Mouse (Mus musculus): ENCODE results near the gene Gstp3.

The Gstp3 gene

DNA sequence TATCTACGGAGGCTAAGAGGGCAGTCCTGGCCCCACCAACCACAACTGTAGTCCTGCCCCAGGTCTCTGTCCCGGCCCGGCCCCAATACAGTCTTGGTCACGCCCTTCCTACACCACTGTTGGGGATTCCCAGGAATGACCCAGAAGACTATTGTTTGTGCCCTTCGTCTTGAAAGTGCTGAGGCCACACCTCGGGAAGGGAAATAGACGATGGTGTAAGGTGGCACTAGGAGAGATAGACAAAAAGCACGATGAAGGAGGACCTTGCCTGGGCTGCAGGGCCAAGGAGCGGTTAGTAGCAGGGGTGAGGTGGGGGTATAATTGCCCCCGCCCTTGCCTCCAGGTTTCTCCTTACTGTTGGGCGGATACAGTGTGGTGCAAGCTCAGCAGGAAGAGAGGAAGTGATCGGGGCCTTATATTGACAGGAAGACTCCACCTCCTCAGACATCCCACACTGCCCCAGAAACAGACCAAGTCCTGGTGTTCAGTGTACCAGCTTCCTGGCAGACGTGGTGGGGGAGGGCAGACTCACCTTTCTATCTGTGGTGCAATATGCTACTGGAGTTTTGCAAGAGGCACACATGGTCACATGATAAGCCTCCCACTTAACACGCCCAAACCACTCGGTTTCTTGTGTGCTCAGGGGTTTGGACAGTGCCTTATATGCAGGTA is at the start of gene Gstp3:
Gstp3 (minus strand) TSS at position 501 of the 672 bp plus-strand sequence.
- peak; percentile 49 for DNase-seq

DNA sequence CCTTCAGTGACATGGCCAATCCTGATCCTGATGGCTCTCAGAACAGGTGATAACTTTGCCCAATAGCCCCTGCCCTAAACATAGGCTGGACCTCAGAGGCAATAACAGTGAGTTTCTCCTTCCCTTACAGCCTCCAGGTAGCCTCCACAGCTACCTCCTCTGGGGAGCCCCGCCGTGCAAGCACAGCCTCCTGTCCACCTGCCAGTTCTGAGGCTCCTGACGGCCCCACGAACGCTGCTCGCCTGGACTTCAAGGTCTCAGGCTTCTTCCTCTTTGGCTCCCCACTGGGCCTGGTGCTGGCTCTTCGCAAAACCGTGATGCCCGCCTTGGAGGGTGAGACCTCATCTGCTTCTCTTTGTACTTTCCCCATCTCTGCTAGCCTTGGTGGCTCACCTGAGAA is 49.2 kb upstream of the Gstp3 start:
- DNase-seq: no peak

DNA sequence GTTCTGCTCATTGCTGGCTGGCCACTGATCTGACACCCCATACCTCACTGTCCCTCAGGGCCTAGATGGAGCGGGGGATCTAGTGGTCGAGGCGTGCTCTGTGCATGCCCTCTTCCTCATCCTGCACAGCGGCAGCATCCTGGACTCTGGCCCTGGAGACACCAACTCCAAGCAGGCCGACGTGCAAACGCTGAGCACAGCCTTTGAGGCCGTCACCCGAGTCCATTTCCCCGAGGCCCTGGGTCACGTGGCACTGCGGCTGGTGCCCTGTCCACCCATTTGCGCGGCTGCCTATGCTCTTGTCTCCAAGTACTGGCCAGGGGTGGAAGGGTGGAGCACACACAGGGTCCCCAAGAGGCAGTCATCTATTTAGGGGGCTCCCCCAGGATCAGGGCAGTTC is 47.3 kb upstream of the Gstp3 start:
- no peak for DNase-seq

GRCm38 (mm10) chr19:4104675-4105194 is 45.4 kb upstream of the Gstp3 start:
- DNase-seq: no peak

DNA sequence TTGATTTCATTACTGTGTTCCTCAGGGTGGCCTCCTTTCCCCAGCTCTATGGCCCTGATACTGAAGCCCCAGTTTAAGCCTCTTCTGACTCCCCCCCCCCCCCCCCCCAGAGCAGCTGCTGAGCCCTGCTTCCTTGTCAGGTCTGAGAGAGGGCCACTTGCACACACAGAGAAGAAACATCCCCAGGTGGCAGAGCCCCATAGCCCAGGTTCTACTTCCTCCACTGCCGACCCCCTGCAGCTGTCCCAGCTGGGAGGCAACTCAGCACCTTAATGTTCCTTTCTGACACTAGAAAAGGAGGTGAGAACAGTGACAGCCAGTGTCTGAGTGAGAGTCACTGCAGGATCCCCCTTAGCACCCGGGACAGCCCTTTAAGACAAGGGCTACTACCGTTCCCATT is 44.4 kb upstream of the Gstp3 start:
- DNase-seq: peak; percentile 51

DNA sequence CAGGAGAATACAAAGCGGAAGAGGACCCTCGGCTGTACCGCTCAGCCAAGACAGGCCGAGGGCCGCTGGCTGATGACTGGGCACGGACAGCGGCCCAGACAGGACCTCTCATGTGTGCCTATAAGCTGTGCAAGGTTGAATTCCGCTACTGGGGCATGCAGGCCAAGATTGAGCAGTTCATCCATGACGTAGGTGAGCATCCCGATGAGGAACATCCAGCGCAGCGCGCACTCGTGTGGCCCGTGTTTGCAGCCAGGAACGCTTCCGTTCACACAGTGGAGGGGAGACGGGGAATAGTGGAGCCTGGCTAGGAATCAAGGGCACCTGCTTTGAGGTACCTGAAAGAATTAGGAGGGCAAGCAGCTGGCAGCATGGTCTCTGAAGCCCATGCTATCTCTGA is 43.9 kb upstream of the Gstp3 start:
- DNase-seq: no peak

DNA sequence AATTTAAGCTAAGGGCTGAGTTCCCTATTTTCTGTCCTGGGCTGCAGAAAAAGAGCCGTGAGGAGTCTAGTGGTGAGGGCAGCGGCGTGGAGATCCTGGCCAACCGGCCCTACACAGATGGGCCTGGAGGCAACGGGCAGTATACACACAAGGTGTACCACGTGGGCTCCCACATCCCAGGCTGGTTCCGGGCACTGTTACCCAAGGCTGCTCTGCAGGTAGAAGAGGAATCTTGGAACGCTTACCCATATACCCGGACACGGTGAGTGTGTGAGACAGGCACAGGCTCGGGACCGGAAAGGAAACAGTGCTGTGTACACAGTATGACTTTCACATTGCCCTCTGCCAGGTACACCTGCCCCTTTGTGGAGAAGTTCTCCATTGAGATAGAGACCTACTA is 43.3 kb upstream of the Gstp3 start:
- DNase-seq: no peak

DNA sequence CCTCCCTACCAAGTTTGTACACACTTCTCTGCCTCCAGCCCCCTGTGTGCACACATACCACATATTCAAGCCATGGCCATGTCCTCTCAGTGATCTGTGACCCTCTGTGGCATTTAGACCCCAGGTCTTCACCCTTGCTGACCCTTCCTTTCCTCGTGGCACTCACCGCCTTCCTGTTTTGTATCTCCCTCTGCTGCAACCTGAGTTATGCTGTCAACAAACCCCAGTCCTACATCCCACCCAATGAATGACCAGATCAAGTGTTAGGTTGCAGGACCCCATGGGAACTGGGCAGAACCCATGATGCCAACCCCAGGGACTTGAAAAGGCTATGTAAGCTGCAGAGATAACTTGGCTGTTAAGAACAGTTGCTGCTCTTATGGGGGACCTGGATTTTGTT is 42.7 kb upstream of the Gstp3 start:
- DNase-seq: no peak

DNA sequence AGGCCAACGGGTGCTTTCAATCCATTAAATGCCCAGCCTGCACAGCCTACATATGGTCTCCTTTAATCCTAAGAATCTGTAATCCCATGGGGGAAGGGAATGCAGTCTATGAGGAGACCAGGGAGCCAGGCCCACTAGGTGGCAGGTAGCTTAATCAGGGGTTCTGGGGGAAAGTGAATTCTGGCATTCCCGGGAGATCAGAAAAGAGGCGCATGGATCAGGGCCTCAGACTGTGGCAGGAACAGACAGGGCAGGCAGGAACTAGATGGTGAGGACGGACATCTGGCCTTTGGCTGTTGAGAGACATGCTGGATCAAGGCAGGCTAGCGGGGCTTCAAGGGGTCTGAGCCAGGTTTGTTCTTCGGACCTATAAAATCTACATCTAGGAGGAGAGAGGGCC is 42.1 kb upstream of the Gstp3 start:
- no peak for DNase-seq

DNA sequence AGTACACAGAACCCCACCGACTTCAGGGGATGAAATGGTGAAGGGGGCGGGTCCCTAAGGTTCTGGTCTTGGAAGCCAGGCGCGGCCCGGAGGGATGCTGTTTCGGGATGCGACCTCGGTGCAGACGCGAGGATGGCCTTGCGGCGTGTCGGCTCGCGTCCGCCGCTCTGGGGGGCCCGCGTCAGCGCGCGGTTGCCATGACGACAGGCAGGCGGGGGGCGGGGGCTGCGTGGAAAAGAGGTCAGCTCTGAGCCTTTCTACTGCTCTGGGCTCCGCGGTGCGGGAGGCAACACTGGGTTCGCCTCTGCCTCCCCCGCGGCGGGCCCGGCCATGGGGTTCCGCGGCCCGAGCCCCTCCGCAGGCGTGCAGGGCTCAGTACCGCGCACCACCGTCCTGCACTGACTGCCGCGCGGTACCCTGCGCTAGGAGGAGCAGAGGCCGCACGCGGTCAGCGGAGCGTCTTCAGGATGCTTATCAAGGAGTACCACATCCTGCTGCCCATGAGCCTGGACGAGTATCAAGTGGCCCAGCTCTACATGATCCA is 41.4 kb upstream of the Gstp3 start:
- peak; percentile 82 for DNase-seq

- DNase-seq: peak; percentile 88
Observed at GRCm38 (mm10) chr19:4099837-4100717, 40.7 kb upstream of the Gstp3 start, which contains the start of gene Pitpnm1. TSS of gene Pitpnm1 (plus strand) at chr19:4099998.

DNA sequence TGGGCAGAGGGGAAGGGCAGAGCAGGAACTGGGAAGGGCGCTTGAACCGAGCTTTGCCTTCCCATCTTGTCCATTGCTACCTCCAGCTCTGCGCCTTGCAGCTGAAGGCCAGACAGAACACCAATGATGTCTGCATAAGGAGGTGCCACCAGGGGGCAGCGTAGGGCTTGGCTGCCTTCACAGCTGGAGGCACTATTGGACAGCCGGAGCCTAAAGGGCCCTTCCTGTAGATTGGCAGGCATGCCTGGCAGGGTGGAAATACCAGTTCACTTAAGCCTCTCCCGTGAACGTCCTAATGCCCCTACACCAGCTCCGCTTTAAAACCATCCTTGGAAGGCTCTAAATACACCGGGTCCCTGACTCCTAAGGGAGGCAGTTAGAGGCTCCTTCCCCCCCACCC is 39.7 kb upstream of the Gstp3 start:
- DNase-seq: peak; percentile 98

DNA sequence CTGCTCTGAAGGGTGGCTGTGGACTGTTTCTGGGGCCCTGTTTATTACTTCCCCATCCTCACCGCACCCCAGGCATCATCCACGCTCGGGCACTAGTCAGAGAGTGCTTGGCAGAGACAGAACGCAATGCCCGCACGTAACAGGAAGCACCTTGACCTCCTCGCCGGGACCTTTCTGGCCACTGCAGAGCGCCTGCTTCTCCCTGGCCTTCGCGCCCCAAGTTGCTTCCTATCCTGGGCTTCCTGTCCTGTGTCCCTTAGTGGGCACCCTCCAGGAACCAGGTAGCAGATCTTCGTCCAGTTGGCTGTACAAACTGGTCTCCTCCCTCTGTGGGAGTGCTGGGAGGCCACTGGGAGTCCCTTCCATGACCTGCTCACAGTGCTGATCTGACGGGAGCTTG is 39.1 kb upstream of the Gstp3 start:
- no peak for DNase-seq

- peak; percentile 77 for DNase-seq
Observed at GRCm38 (mm10) chr19:4097441-4097825, 38.1 kb upstream of the Gstp3 start.

- peak; percentile 98 for DNase-seq
Observed at GRCm38 (mm10) chr19:4096642-4097440, 37.5 kb upstream of the Gstp3 start, which contains the start of gene Cdk2ap2. TSS of gene Cdk2ap2 (plus strand) at chr19:4097182.

DNA sequence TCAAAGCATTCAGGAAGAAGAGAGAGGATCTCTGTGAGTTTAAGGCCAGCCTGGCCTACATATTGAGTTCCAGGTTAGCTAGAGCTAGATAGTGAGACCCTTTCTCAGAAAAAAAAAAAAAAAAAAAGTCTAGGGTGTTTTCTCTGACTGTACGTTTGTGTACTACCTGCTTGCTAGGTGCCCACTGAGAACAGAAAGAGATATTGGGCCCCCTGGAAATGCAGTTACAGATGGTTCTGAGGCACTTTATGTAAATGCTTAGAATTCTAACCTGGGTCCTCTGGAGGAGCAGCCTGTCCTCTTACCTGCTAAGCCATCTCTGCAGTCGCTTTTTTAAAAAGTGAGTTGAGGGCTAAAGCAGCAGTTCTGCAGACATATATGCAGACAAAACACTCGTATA is 36.4 kb upstream of the Gstp3 start:
- DNase-seq: no peak

- DNase-seq: no peak
Observed at GRCm38 (mm10) chr19:4094774-4095303, 35.5 kb upstream of the Gstp3 start.

DNA sequence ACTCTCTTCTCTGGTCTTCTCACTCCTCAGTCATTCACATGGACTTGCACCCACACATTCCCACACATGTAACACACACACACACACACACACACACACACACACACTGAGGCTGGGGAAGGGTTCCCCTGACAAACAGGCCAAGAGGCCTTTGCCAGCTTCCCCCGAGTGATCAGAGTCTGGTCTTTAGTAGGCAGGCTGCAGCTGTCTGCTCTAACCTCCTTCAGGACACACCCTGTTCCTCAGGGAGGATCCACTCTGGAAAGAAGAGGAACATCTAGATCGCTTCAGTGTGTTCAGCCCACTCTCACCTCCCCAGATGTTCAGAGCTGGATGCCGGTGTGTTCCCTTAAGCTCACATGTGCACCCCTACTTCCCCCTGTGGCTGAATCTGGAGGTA is 35.0 kb upstream of the Gstp3 start:
- no peak for DNase-seq

GRCm38 (mm10) chr19:4093772-4094171 is 34.4 kb upstream of the Gstp3 start:
- DNase-seq: no peak

GRCm38 (mm10) chr19:4092750-4093149 is 33.4 kb upstream of the Gstp3 start:
- DNase-seq: no peak

DNA sequence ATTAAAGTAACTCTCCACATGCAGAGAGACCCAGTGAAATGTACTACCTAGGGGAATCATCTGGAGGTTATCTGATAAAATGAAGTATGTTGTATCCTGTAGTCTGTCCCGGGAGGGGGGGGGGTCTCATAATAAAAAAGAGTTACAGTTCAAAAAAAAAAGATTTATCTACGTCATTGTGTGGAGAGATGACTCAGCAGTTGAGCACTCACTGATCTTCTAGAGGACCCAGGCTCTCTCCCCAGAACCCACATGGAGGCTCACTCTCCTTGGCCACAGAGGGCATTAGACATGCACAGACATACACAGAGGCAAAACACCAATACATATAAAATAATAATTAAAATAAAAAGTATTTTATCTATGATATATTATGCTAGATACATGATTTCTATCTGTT is 32.0 kb upstream of the Gstp3 start:
- DNase-seq: no peak

- no peak for DNase-seq
Observed at GRCm38 (mm10) chr19:4090446-4090845, 31.1 kb upstream of the Gstp3 start.

GRCm38 (mm10) chr19:4089128-4089527 is 29.8 kb upstream of the Gstp3 start:
- no peak for DNase-seq

Measured in thymus, postnatal 4 days (tissue).